Mouse (Mus musculus): ENCODE results near the gene Naga.

DNA sequence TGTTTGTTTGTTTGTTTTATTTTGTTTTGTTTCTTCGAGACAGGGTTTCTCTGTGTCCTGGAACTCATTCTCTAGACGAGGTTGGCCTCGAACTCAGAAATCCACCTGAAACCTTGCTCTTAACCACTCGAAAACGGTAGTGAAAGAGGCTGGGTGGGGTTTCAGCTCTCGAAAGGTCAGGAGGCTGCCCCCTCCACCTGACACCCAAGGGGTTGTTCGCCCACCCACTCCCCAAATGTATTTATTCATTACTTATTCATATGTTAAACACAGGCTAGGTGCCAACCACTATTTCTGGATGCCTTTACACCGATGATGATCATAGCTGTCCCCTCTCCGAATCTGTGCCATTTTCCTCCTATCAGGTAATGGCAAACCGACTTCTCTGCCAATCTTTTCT lies 425 bp upstream of the Naga start:
- no peak for TF ChIP-seq MAX (IDR thresholded peaks at IDR 0.05)
- no peak for TF ChIP-seq CTCF (IDR thresholded peaks at IDR 0.05; ENCODE audit: control insufficient read depth, insufficient read depth, insufficient read length)
- no peak for TF ChIP-seq MYOG (IDR thresholded peaks at IDR 0.05; ENCODE audit: control insufficient read depth, extremely low read depth, insufficient read length)
- TF ChIP-seq USF1 (IDR thresholded peaks at IDR 0.05; ENCODE audit: low read depth), result no peak
- TF ChIP-seq CEBPB (IDR thresholded peaks at IDR 0.05; ENCODE audit: low read depth), result no peak
- TF ChIP-seq MYOD1 (IDR thresholded peaks at IDR 0.05; ENCODE audit: control insufficient read depth, insufficient read length, low read depth), result no peak
